In the genomic region with DNA sequence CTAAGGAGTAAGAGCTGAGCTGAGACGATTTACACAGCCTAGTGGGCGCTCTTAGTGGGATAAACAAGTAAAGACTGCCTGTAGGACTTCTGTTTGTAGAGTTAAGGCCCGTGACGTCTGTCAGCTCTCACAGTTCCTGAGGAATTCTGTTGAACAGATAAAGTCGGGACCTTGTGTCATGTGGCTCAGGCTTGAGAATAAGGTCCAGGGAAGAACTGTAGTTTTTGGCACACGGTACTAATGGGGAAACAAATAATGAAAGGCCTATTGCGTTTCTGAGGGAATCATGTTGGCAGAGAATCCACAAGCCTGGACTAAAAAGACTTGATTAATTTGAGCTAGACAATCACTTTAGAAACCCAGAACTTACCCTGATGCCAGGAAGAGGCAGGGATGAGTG, we compare ENCODE assay signal across 24 mouse cellular contexts.
DNase-seq lines count a peak whose midpoint lies in the region; ATAC-seq and TF ChIP-seq lines count a peak whose summit lies in the region.
"Had no signal": no experiment of that assay in that cellular context is flagged by ENCODE, and none has a peak within 500 bp of the region (broad histone marks: within the 10 kb centered on the region; RNA-seq: fewer than 3 reads in every experiment).

No protein-coding gene starts in this region.

- no peak for TF ChIP-seq EP300 in heart, postnatal 0 days (IDR thresholded peaks at IDR 0.05; ENCODE audit: low read depth)

- intact Hi-C loops in heart, postnatal 36 days (cut with DNase I), result no loop called here

- no peak overlapping the region for H3K4me2 ChIP-seq in heart, embryonic 12.5 days
- H3K4me2 ChIP-seq in heart, postnatal 0 days (ENCODE audit: low read depth, low read length), result no peak overlapping the region
- H3K4me2 ChIP-seq in lung, embryonic 14.5 days, result no peak overlapping the region
- H3K4me2 ChIP-seq: embryonic facial prominence, embryonic 13.5 days; hindbrain, embryonic 14.5 days; kidney, embryonic 15.5 days; limb, embryonic 13.5 days; liver, embryonic 13.5 days; midbrain, embryonic 11.5 days; stomach, embryonic 15.5 days had no signal

- no peaks in the 10 kb centered on the region for H3K9me3 ChIP-seq in heart, embryonic 12.5 days (replicated peaks)
- H3K9me3 ChIP-seq in heart, postnatal 0 days (replicated peaks; ENCODE audit: control insufficient read depth, low read length), result no peaks in the 10 kb centered on the region
- H3K9me3 ChIP-seq in heart, embryonic 10.5 days, result no peaks in the 10 kb centered on the region
- no peaks in the 10 kb centered on the region for H3K9me3 ChIP-seq in lung, embryonic 14.5 days (ENCODE audit: low read depth, low read length)
- H3K9me3 ChIP-seq: embryonic facial prominence, embryonic 13.5 days; forebrain, embryonic 10.5 days; kidney, embryonic 15.5 days; limb, embryonic 13.5 days; liver, embryonic 13.5 days; stomach, embryonic 15.5 days had no signal

- WGBS in heart, embryonic 12.5 days, result 44% methylated on average over 7 of the region's 7 CpGs
- WGBS in heart, postnatal 0 days, result 50% methylated on average over 7 of the region's 7 CpGs
- 48% methylated on average over 7 of the region's 7 CpGs for WGBS in heart, embryonic 10.5 days
- WGBS in lung, embryonic 14.5 days, result 49% methylated on average over 7 of the region's 7 CpGs

- H3K36me3 ChIP-seq in heart, embryonic 12.5 days, result no peaks in the 10 kb centered on the region
- no peaks in the 10 kb centered on the region for H3K36me3 ChIP-seq in heart, postnatal 0 days (replicated peaks; ENCODE audit: control insufficient read depth, insufficient read depth, low read length)
- 0 out of 2 replicates have a peak, but pooled peaks cover 3% of the 10 kb centered on the region for H3K36me3 ChIP-seq in heart, embryonic 10.5 days
- H3K36me3 ChIP-seq in lung, embryonic 14.5 days (ENCODE audit: insufficient read depth), result no peaks in the 10 kb centered on the region
- H3K36me3 ChIP-seq: kidney, embryonic 15.5 days; liver, embryonic 13.5 days; stomach, embryonic 15.5 days had no signal

- H3K4me3 ChIP-seq in heart, embryonic 12.5 days, result no peak overlapping the region
- no peak overlapping the region for H3K4me3 ChIP-seq in heart, postnatal 0 days (ENCODE audit: low read depth, low read length)
- H3K4me3 ChIP-seq in heart, embryonic 10.5 days, result no peak overlapping the region
- H3K4me3 ChIP-seq in lung, embryonic 14.5 days (ENCODE audit: low read depth, low read length), result no peak overlapping the region
- H3K4me3 ChIP-seq: embryonic facial prominence, embryonic 13.5 days; forebrain, embryonic 10.5 days; kidney, embryonic 15.5 days; limb, embryonic 13.5 days; liver, embryonic 13.5 days; stomach, embryonic 15.5 days had no signal

- ATAC-seq in heart, embryonic 12.5 days (ENCODE audit: insufficient number of reproducible peaks, low FRiP score), result peak; percentile 68; the same call in 1 of the 2 replicates
- peak; percentile 55 for ATAC-seq in heart, postnatal 0 days (ENCODE audit: insufficient read depth, low read depth)
- no peak for ATAC-seq in lung, embryonic 14.5 days (ENCODE audit: insufficient read depth)
- ATAC-seq: forebrain, postnatal 0 days had no signal

- no peaks in the 10 kb centered on the region for H3K27me3 ChIP-seq in heart, embryonic 12.5 days (replicated peaks)
- no peaks in the 10 kb centered on the region for H3K27me3 ChIP-seq in heart, postnatal 0 days (ENCODE audit: control insufficient read depth, insufficient read depth, low read length)
- H3K27me3 ChIP-seq in heart, embryonic 10.5 days (ENCODE audit: insufficient read depth, poor library complexity, severe bottlenecking), result no peaks in the 10 kb centered on the region
- H3K27me3 ChIP-seq in lung, embryonic 14.5 days (ENCODE audit: insufficient read depth, low read length), result no peaks in the 10 kb centered on the region
- H3K27me3 ChIP-seq: embryonic facial prominence, embryonic 13.5 days; kidney, embryonic 15.5 days; limb, embryonic 13.5 days; liver, embryonic 13.5 days; stomach, embryonic 15.5 days had no signal

- H3K27ac ChIP-seq in heart, embryonic 12.5 days (ENCODE audit: poor library complexity, severe bottlenecking), result no peak overlapping the region
- H3K27ac ChIP-seq in heart, postnatal 0 days (ENCODE audit: low read depth), result no peak overlapping the region
- H3K27ac ChIP-seq in heart, embryonic 10.5 days, result no peak overlapping the region
- H3K27ac ChIP-seq in lung, embryonic 14.5 days (ENCODE audit: low read depth), result no peak overlapping the region
- H3K27ac ChIP-seq: embryonic facial prominence, embryonic 13.5 days; forebrain, embryonic 10.5 days; hindbrain, embryonic 14.5 days; kidney, embryonic 15.5 days; limb, embryonic 13.5 days; liver, embryonic 13.5 days; stomach, embryonic 15.5 days had no signal

- no peak for DNase-seq in heart, postnatal 36 days
- DNase-seq in heart, postnatal 0 days (ENCODE audit: low spot score), result peak; percentile 19
- no peak for DNase-seq in heart, embryonic 10.5 days (ENCODE audit: low spot score)
- peak; percentile 24 for DNase-seq in lung, embryonic 14.5 days
- no peak for DNase-seq in lung, adult 18-20 months
- DNase-seq in Muller cell, postnatal 12 days (ENCODE audit: inconsistent ontology term), result peak; percentile 75
- DNase-seq in urinary bladder, postnatal 36 days (ENCODE audit: low spot score in 2 of 2), result no peak
- DNase-seq: adrenal gland, postnatal 25 days; cerebellum, adult 18-20 months; cerebellum, postnatal 10 days; forebrain, postnatal 0 days; heart, postnatal 14 days; kidney, adult 18-20 months; kidney, postnatal 25 days; liver, embryonic 13.5 days; lung, adult 2 months had no signal

- TF ChIP-seq CTCF in heart, postnatal 0 days (IDR thresholded peaks at IDR 0.05; ENCODE audit: low read depth), result no peak
- TF ChIP-seq CTCF in lung, embryonic 14.5 days (IDR thresholded peaks at IDR 0.05; ENCODE audit: low read depth), result no peak

- peaks cover 14% of the 10 kb centered on the region for H3K4me1 ChIP-seq in heart, embryonic 12.5 days (replicated peaks)
- H3K4me1 ChIP-seq in heart, postnatal 0 days (ENCODE audit: control insufficient read depth, insufficient read depth), result no peaks in the 10 kb centered on the region
- H3K4me1 ChIP-seq in heart, embryonic 10.5 days, result no peaks in the 10 kb centered on the region
- no peaks in the 10 kb centered on the region for H3K4me1 ChIP-seq in lung, embryonic 14.5 days (ENCODE audit: insufficient read depth)
- H3K4me1 ChIP-seq: embryonic facial prominence, embryonic 13.5 days; forebrain, embryonic 10.5 days; kidney, embryonic 15.5 days; limb, embryonic 13.5 days; liver, embryonic 13.5 days; stomach, embryonic 15.5 days had no signal

- H3K9ac ChIP-seq in heart, embryonic 12.5 days, result no peak overlapping the region
- H3K9ac ChIP-seq in heart, postnatal 0 days (replicated peaks; ENCODE audit: low read depth, low read length), result no peak overlapping the region
- no peak overlapping the region for H3K9ac ChIP-seq in lung, embryonic 14.5 days
- H3K9ac ChIP-seq: embryonic facial prominence, embryonic 13.5 days; forebrain, postnatal 0 days; hindbrain, embryonic 14.5 days; kidney, embryonic 15.5 days; limb, embryonic 13.5 days; liver, embryonic 13.5 days; stomach, embryonic 15.5 days had no signal

Comparison
In these comparisons a context has a peak if more than half of its experiments do, and no peak if none do; other contexts are left out.
1. DNase-seq: peak in heart, postnatal 0 days (single experiment), lung, embryonic 14.5 days (single experiment) and Muller cell, postnatal 12 days (single experiment); none in heart, postnatal 36 days (0 of 2), heart, embryonic 10.5 days (single experiment), lung, adult 18-20 months (0 of 2) and urinary bladder, postnatal 36 days (0 of 2).